Mouse (Mus musculus) adrenal gland, postnatal 4 days (tissue): ENCODE data around the gene Acot11. TPM values are rescaled to one million over a fixed set of nuclear protein-coding genes. Genes with fewer than 3 reads are reported as not detected.
"Not testable (repeated sequence)": the region's sequence is repeated elsewhere in the genome, so short reads cannot be mapped to it uniquely, and the experiment has no call there.

Source experiments
- DNase-seq, 2 experiments: peaks; one replicate each; pipeline ENCODE4 v3.0.0; 2021 to 2022; ENCODE audit warnings: low spot score in 2 of 2, mixed read lengths in 2 of 2
- total RNA-seq, 2 experiments: library from RNA; stranded (reverse); gene quantifications; 2 replicates each; pipeline ENCODE4 v1.2.3; 2021

Acot11 gene
- total RNA-seq, 2 experiments from 2014 or later, result 6.1 to 7.4 TPM

GRCm38 (mm10) chr4:106811162-106811561, 6.4 kb upstream of the Acot11 start:
- no peak for DNase-seq

GRCm38 (mm10) chr4:106810039-106810438, 5.2 kb upstream of the Acot11 start:
- no peak for DNase-seq

GRCm38 (mm10) chr4:106807287-106807686, 2.5 kb upstream of the Acot11 start:
- no peak for DNase-seq

GRCm38 (mm10) chr4:106805890-106806289, 1.1 kb upstream of the Acot11 start:
- no peak for DNase-seq

GRCm38 (mm10) chr4:106804201-106804909, 443 bp downstream of the Acot11 start:
- no peak for DNase-seq

GRCm38 (mm10) chr4:106803781-106804180, 1.0 kb downstream of the Acot11 start:
- no peak for DNase-seq

GRCm38 (mm10) chr4:106799772-106800336, 4.9 kb downstream of the Acot11 start:
- DNase-seq, result peak; percentile 62 to 66

- no peak for DNase-seq
Measured at GRCm38 (mm10) chr4:106798908-106799546, 5.8 kb downstream of the Acot11 start.

- DNase-seq, result no peak
Measured at GRCm38 (mm10) chr4:106795289-106795688, 9.5 kb downstream of the Acot11 start.

GRCm38 (mm10) chr4:106794247-106794646, 10.6 kb downstream of the Acot11 start:
- no peak for DNase-seq

GRCm38 (mm10) chr4:106793826-106794225, 11.0 kb downstream of the Acot11 start:
- not testable (repeated sequence) for DNase-seq

GRCm38 (mm10) chr4:106792276-106792675, 12.5 kb downstream of the Acot11 start:
- DNase-seq, result no peak

GRCm38 (mm10) chr4:106790938-106791337, 13.9 kb downstream of the Acot11 start:
- DNase-seq, result no peak

- not testable (repeated sequence) for DNase-seq
Measured at GRCm38 (mm10) chr4:106790218-106790617, 14.6 kb downstream of the Acot11 start.

GRCm38 (mm10) chr4:106789705-106790104, 15.1 kb downstream of the Acot11 start:
- no peak for DNase-seq

- DNase-seq, result no peak
Measured at GRCm38 (mm10) chr4:106788627-106789026, 16.2 kb downstream of the Acot11 start.

- DNase-seq, result no peak
Measured at GRCm38 (mm10) chr4:106787830-106788229, 17.0 kb downstream of the Acot11 start.

- no peak for DNase-seq
Measured at GRCm38 (mm10) chr4:106785753-106786540, 18.9 kb downstream of the Acot11 start.

GRCm38 (mm10) chr4:106785345-106785744, 19.5 kb downstream of the Acot11 start:
- no peak for DNase-seq

GRCm38 (mm10) chr4:106784806-106785205, 20.0 kb downstream of the Acot11 start:
- DNase-seq, result no peak

- DNase-seq, result no peak
Measured at GRCm38 (mm10) chr4:106783137-106783536, 21.7 kb downstream of the Acot11 start.

GRCm38 (mm10) chr4:106780045-106780444, 24.8 kb downstream of the Acot11 start:
- no peak for DNase-seq
